Mouse (Mus musculus) embryonic facial prominence, embryonic 14.5 days (tissue): ENCODE measurements around the gene Gm19935. TPM values are rescaled to one million over a fixed set of nuclear protein-coding genes. Genes with fewer than 3 reads are reported as not detected.

ENCODE experiments used
- ATAC-seq: fragments of 200-750 bp; cut with Nextera tagmentation; 2 replicates; pipeline ENCODE4 v1.8.0; 2017; ENCODE audit warnings: low read depth, moderate number of reproducible peaks, moderate TSS enrichment
- DNase-seq: peaks from one replicate; pipeline ENCODE4 v3.0.0-alpha.2; 2015; ENCODE audit warnings: low spot score
- H3K27ac ChIP-seq: fragments of 300-500 bp; sonication (generic); replicated peaks from 2 replicates; pipeline ENCODE4 v1.5.1; 2014; ENCODE audit warnings: low read depth, mild to moderate bottlenecking, low read length, moderate library complexity
- H3K27me3 ChIP-seq: fragments of 300-500 bp; sonication (generic); replicated peaks from 2 replicates; pipeline ENCODE4 v1.6.1; 2014; ENCODE audit warnings: low read length; ENCODE audit not compliant: control insufficient read depth, insufficient read depth
- H3K36me3 ChIP-seq: fragments of 300-500 bp; sonication (generic); 2 replicates; pipeline ENCODE4 v1.6.1; 2014; ENCODE audit warnings: low read length, mixed read lengths; ENCODE audit not compliant: control insufficient read depth, insufficient read depth
- H3K4me1 ChIP-seq: fragments of 300-500 bp; sonication (generic); 2 replicates; pipeline ENCODE4 v1.6.1; 2014; ENCODE audit warnings: antibody characterized with exemption, low read length; ENCODE audit not compliant: control insufficient read depth, insufficient read depth
- H3K4me2 ChIP-seq: fragments of 300-500 bp; sonication (generic); 2 replicates; pipeline ENCODE4 v1.6.1; 2014; ENCODE audit warnings: low read depth, mild to moderate bottlenecking, low read length, moderate library complexity, mixed read lengths
- H3K4me3 ChIP-seq: fragments of 300-500 bp; sonication (generic); 2 replicates; pipeline ENCODE4 v1.5.1; 2014; ENCODE audit warnings: low read depth, mild to moderate bottlenecking, low read length
- H3K9ac ChIP-seq: fragments of 300-500 bp; sonication (generic); 2 replicates; pipeline ENCODE4 v1.6.1; 2014; ENCODE audit warnings: low read depth, mild to moderate bottlenecking, low read length, moderate library complexity, mixed read lengths
- H3K9me3 ChIP-seq: fragments of 300-500 bp; sonication (generic); 2 replicates; pipeline ENCODE4 v1.6.1; 2016; ENCODE audit warnings: low read length; ENCODE audit not compliant: control insufficient read depth
- WGBS: fragments of 180-500 bp; shearing (Covaris S2); extraction: QIAGEN DNeasy Blood & Tissue Kit; methylation state at CpG from one replicate; pipeline ENCODE4 v1.1.7; 2014; 5-methylcytosine and 5-hydroxymethylcytosine counted together
- polyA plus RNA-seq: library from polyadenylated mRNA; unstranded; fragments of >200 nt; fragmentation: Nextera tagmentation; extraction: Ambion mirVana; gene quantifications from 2 replicates; pipeline ENCODE4 v1.2.1, GENCODE M21; 2014

Gene Gm19935
- polyA plus RNA-seq, 1 experiment from 2014 or later = 1.8 TPM

DNA sequence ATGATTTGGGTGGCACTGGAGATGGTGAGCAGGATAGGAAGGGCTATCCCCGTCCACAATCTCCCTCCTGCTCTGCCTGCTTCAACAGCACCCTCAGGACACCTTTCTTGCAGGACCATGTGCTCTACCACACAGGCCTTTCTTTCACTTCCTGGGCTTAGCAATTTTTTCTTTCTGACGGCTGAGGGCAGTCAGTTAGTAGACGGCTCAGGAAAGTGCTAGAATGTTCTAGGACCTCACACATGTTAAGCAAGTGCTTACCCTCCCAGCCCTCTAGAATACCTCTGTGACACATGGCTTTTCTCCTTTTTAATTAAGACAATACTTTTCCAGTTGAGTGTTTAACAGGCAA, 17.1 kb upstream of the Gm19935 start:
- H3K4me3 ChIP-seq = no peak overlapping the region
- peaks cover 6% of the 10 kb centered on the region; the same call in 1 of the 2 replicates for H3K4me1 ChIP-seq
- no peak overlapping the region for H3K9ac ChIP-seq
- H3K36me3 ChIP-seq = no peaks in the 10 kb centered on the region
- ATAC-seq (no peak), DNase-seq (no peak)
- H3K27ac ChIP-seq = no peak overlapping the region
- H3K27me3 ChIP-seq = no peaks in the 10 kb centered on the region
- no peaks in the 10 kb centered on the region for H3K9me3 ChIP-seq
- no peak overlapping the region for H3K4me2 ChIP-seq
- 65% methylated on average over 3 of the region's 3 CpGs for WGBS

GRCm38 (mm10) chr8:90833628-90834320, 16.6 kb upstream of the Gm19935 start:
- no peak overlapping the region for H3K27ac ChIP-seq
- no peak for DNase-seq
- no peak overlapping the region for H3K4me3 ChIP-seq

GRCm38 (mm10) chr8:90832576-90833289, 15.5 kb upstream of the Gm19935 start:
- ATAC-seq (no peak), DNase-seq (no peak)
- no peak overlapping the region for H3K4me3 ChIP-seq

More at GRCm38 (mm10) chr8:90833628-90834320, 16.6 kb upstream of the Gm19935 start:
- Histone ChIP-seq H3K4me1 (peaks cover 7% of the 10 kb centered on the region; the same call in 1 of the 2 replicates), H3K9ac (no peak overlapping the region), H3K9me3 (no peaks in the 10 kb centered on the region), H3K4me2 (no peak overlapping the region), H3K27me3 (no peaks in the 10 kb centered on the region), H3K36me3 (no peaks in the 10 kb centered on the region)
- ATAC-seq = no peak
- WGBS = 41% methylated on average over 6 of the region's 6 CpGs

GRCm38 (mm10) chr8:90830980-90831379, 13.8 kb upstream of the Gm19935 start:
- H3K4me2 ChIP-seq = no peak overlapping the region
- WGBS = 62% methylated on average over 8 of the region's 8 CpGs
- ATAC-seq (no peak), DNase-seq (peak; percentile 59)
- H3K27me3 ChIP-seq = no peaks in the 10 kb centered on the region
- no peak overlapping the region for H3K4me3 ChIP-seq
- H3K4me1 ChIP-seq = peaks cover 7% of the 10 kb centered on the region; the same call in 1 of the 2 replicates
- no peak overlapping the region for H3K9ac ChIP-seq
- no peaks in the 10 kb centered on the region for H3K9me3 ChIP-seq
- H3K27ac ChIP-seq = no peak overlapping the region
- no peaks in the 10 kb centered on the region for H3K36me3 ChIP-seq

More at GRCm38 (mm10) chr8:90832576-90833289, 15.5 kb upstream of the Gm19935 start:
- no peaks in the 10 kb centered on the region for H3K9me3 ChIP-seq
- H3K4me2 ChIP-seq = no peak overlapping the region
- H3K4me1 ChIP-seq = peaks cover 7% of the 10 kb centered on the region; the same call in 1 of the 2 replicates
- no peaks in the 10 kb centered on the region for H3K27me3 ChIP-seq
- 43% methylated on average over 5 of the region's 5 CpGs for WGBS
- no peak overlapping the region for H3K27ac ChIP-seq
- no peaks in the 10 kb centered on the region for H3K36me3 ChIP-seq
- no peak overlapping the region for H3K9ac ChIP-seq

DNA sequence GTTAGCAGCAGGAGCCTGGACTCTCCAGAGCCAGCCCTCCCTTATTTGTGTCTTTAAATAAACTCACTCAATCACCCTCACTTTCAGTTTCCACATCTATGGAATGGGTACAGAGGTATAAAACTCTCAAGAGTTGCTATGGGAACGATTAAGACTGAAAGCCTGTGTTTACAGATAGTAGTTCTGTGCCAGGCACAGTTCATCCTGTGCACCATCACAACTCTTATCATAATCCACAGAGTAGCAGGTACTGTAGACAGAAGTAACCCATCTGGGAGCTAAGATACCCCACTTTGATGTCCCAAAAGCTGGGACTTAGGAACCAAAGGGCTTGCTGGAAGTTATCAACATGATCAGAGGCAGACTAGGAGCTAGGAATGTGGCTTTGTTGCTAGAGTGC, 12.6 kb upstream of the Gm19935 start:
- Histone ChIP-seq H3K4me3 (peak overlapping the region; percentile 50; the same call in 1 of the 2 replicates), H3K27ac (peak overlapping the region; percentile 80; the same call in 1 of the 2 replicates), H3K36me3 (no peaks in the 10 kb centered on the region), H3K4me2 (peak overlapping the region; percentile 84), H3K9me3 (no peaks in the 10 kb centered on the region), H3K27me3 (no peaks in the 10 kb centered on the region), H3K9ac (peak overlapping the region; percentile 73; the same call in 1 of the 2 replicates), H3K4me1 (peaks cover 7% of the 10 kb centered on the region; the same call in 1 of the 2 replicates)
- 71% methylated on average over 1 of the region's 1 CpGs for WGBS
- ATAC-seq (no peak), DNase-seq (no peak)

DNA sequence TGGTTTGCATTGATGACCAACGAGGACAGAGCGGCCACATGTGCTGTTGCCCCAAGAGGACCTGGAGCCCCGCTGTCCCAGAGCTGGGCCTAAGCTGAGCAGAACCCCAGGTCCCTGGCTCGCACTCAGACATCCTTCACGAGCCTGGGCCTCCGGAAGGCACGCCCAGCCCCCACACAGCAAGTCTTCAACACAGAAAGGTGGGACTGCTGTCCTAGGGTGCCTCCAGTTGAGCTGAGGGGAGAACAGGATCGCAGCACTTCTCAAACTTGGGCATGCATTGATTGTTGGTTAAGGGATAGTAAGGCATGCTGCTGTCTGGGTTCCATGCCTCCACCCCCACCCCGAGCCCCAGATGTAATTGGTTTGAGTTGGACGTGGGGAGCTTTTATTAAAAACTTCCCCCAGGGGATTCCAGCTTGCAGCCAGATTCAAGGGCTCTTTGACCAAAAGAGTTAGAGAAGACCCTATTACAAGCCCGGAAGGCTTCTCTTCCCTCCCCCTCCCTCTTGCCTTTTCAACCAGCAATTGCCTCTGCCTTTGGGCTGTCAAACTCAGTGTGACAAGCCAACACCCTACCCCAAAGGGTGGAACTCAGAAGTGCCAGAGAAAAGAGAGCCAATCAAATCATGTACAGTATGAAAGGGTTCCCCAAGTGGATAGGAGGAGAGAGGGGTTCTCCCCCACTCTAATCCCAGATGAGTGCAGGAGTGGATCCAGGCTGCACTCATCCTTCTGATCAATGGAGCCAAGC, 12.0 kb upstream of the Gm19935 start:
- Histone ChIP-seq H3K27me3 (no peaks in the 10 kb centered on the region), H3K36me3 (no peaks in the 10 kb centered on the region), H3K9ac (peak overlapping the region; percentile 73), H3K4me3 (peak overlapping the region; percentile 50), H3K4me2 (peak overlapping the region; percentile 84), H3K27ac (peak overlapping the region; percentile 80), H3K4me1 (peaks cover 7% of the 10 kb centered on the region; the same call in 1 of the 2 replicates), H3K9me3 (no peaks in the 10 kb centered on the region)
- 1% methylated on average over 11 of the region's 11 CpGs for WGBS
- DNase-seq (peak; percentile 78), ATAC-seq (peak; percentile 75)

GRCm38 (mm10) chr8:90828181-90828986, 11.2 kb upstream of the Gm19935 start, which contains the start of gene Chd9:
TSS of gene Chd9 (plus strand) at chr8:90828352.
- WGBS = 2% methylated on average over 39 of the region's 39 CpGs
- ATAC-seq (peak; percentile 95), DNase-seq (peak; percentile 94)
- Histone ChIP-seq H3K4me2 (peak within 1 kb of the TSS; percentile 84), H3K27me3 (no peaks in the 10 kb centered on the region), H3K36me3 (no peaks in the 10 kb centered on the region), H3K4me3 (peak within 1 kb of the TSS; percentile 50), H3K9me3 (no peaks in the 10 kb centered on the region), H3K9ac (peak within 1 kb of the TSS; percentile 73), H3K4me1 (peaks cover 7% of the 10 kb centered on the region; the same call in 1 of the 2 replicates), H3K27ac (peak within 1 kb of the TSS; percentile 80)
